Mouse (Mus musculus): ENCODE data around the gene Ncf4.

The Ncf4 gene

DNA sequence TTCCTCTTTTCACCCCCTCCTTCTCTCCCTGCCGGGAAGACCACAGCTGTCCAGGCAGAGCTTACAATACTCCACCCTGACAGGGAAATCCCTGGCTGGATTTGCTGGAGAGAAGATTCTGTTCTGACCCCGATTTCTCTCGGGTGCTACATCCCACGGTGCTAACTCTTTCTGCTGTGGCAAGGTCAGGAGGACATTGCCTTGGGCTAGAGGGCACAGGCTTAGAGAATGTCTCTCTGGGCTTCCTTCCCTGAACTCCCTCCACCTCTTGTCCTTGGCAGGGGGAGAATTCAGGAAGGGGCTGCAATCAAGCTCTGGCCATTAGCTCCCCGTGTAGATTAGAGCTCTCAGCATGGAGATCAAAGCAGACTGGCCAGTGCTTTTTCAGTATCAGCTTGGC, 65.3 kb downstream of the Ncf4 start:
- in situ Hi-C loops (cut with MboI, MseI) = no loop called here

DNA sequence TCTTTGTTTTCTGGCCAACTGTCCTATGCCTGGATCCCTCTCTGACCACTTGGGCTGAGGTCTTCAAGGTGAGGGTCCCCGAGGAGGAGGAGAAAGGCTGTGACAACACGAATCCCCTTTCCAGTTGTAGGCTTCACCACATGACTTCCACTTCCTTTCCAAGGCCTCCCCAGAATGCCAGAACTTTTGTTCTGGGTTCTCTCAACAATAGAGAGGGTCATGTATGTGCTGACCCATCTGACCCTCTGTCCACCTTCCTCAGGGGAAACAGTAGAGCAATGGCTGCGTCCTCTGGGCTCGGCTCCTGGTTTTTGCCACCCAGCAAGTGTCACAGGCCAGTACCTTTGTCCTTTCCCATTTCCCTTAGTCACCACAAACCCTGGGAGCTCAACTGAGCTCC, 66.4 kb downstream of the Ncf4 start:
- in situ Hi-C loops (cut with MboI, MseI) = no loop called here
